Mouse (Mus musculus): ENCODE data around the gene Btbd35f24. TPM values are rescaled to one million over a fixed set of nuclear protein-coding genes. Genes with fewer than 3 reads are reported as not detected.
"Not testable (repeated sequence)": the region's sequence is repeated elsewhere in the genome, so short reads cannot be mapped to it uniquely, and the experiment has no call there.

Btbd35f24 gene
- polyA plus RNA-seq (2015; fragmentation: Nextera tagmentation; extraction: Ambion mirVana): not detected in 2 replicates

GRCm38 (mm10) chrX:3195727-3196126 lies at the start of gene Btbd35f24:
TSS of gene Btbd35f24 (minus strand) at chrX:3195827.
- not testable (repeated sequence) for H3K27me3 ChIP-seq; H3K4me3 ChIP-seq; H3K4me1 ChIP-seq; H3K4me2 ChIP-seq; ATAC-seq; H3K27ac ChIP-seq; H3K36me3 ChIP-seq (ENCODE audit: poor library complexity, severe bottlenecking); H3K9ac ChIP-seq; H3K9me3 ChIP-seq (replicated peaks)
- 65% methylated on average over 2 of the region's 2 CpGs for WGBS

Other genes starting within 250 kb of the Btbd35f24 start
- not detected in 2 replicates for gene Btbd35f23, start 119.0 kb downstream of the Btbd35f24 start, polyA plus RNA-seq (2015; fragmentation: Nextera tagmentation; extraction: Ambion mirVana)
- not detected in 2 replicates for gene Btbd35f11, start 247.9 kb upstream of the Btbd35f24 start, polyA plus RNA-seq (2015; fragmentation: Nextera tagmentation; extraction: Ambion mirVana)

Measured in forebrain, embryonic 13.5 days (tissue).